Mouse (Mus musculus): ENCODE results near the gene Slc16a5. TPM values are rescaled to one million over a fixed set of nuclear protein-coding genes. Genes with fewer than 3 reads are reported as not detected.

Gene Slc16a5
- total and polyA plus RNA-seq, 3 experiments, result 0.26 TPM; not detected in 2

DNA sequence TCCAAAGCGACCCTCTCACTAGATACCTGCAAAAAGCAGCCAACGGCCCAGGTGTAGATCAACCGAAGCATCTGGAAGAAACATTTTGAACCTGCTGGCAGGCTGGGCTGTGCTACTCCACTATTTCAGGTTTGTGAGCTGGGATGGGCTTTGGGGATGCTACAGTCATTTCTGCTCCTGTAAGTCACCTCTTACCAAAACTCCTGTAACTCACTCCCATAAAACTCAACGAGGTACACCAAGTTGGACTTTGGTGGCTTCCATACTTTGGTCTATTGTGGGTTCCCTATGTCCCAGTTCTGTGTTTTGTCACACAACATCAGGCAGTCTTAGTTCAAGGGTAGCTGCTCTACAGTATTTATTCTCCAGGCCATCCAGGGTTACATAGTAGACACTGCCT is 58.8 kb downstream of the Slc16a5 start:
- Histone ChIP-seq H3K9me3 (replicated peaks; ENCODE audit: insufficient read depth, low read length) (no peaks in the 10 kb centered on the region), H3K36me3 (ENCODE audit: control insufficient read depth in 1 of 2, insufficient read depth in 2 of 2, low read length in 2 of 2) (peaks cover 7 to 20% of the 10 kb centered on the region in 2 experiments; a peak in 3 of 4 replicates), H3K27ac (ENCODE audit: control insufficient read depth, low read depth, low read length) (no peak overlapping the region), H3K4me3 (ENCODE audit: control insufficient read depth in 1 of 2, insufficient read depth in 1 of 2, low read depth in 2 of 2, low read length in 2 of 2) (no peak overlapping the region), H3K27me3 (ENCODE audit: control insufficient read depth in 1 of 2, insufficient read depth in 2 of 2, low read length in 2 of 2) (no peaks in the 10 kb centered on the region), H3K9ac (ENCODE audit: control insufficient read depth, low read depth, low read length, poor library complexity, severe bottlenecking) (no peak overlapping the region), H3K4me1 (ENCODE audit: control insufficient read depth in 1 of 2, insufficient read depth in 2 of 2, low read length in 2 of 2) (0 out of 4 replicates have a peak, but pooled peaks cover 0 to 3% of the 10 kb centered on the region in 2 experiments), H3K79me2 (ENCODE audit: control insufficient read depth, insufficient read depth, low read length, poor library complexity) (no peaks in the 10 kb centered on the region; the same call in 1 of the 2 replicates)
- no peak for DNase-seq (ENCODE audit: low read depth, low spot score)
- TF ChIP-seq POLR2AphosphoS2 (IDR thresholded peaks at IDR 0.05; ENCODE audit: low read length) (0 out of 2 replicates have a peak, but pooled peaks have one; percentile 21), JUND (IDR thresholded peaks at IDR 0.05; ENCODE audit: low read depth, low read length) (no peak), CHD1 (IDR thresholded peaks at IDR 0.05; ENCODE audit: low read depth, low read length) (no peak)

DNA sequence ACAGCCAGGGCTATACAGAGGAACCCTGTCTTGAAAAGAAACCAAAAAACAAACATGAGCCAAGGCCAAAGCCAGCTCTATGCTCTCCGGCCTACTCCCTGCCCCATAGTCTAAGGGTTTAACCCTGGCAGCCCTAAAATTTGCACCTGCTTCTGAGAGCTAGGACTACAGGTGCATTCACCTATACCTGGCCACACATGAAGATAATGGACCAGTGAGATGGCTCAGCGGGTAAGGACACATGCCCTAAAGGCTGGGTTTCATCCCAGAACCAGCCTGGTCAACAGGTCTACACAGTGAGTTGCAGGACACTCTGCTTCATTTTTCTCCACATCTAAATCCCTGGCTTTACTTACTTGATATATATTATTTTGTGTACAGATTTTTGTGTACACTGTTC is 60.0 kb downstream of the Slc16a5 start:
- H3K4me3 ChIP-seq (ENCODE audit: control insufficient read depth in 1 of 2, insufficient read depth in 1 of 2, low read depth in 2 of 2, low read length in 2 of 2), result no peak overlapping the region
- no peak for DNase-seq (ENCODE audit: low read depth, low spot score)
- no peaks in the 10 kb centered on the region; the same call in none of the 2 replicates for H3K79me2 ChIP-seq (ENCODE audit: control insufficient read depth, insufficient read depth, low read length, poor library complexity)
- 0 out of 4 replicates have a peak, but pooled peaks cover 0 to 3% of the 10 kb centered on the region in 2 experiments for H3K4me1 ChIP-seq (ENCODE audit: control insufficient read depth in 1 of 2, insufficient read depth in 2 of 2, low read length in 2 of 2)
- H3K9me3 ChIP-seq (replicated peaks; ENCODE audit: insufficient read depth, low read length), result no peaks in the 10 kb centered on the region
- no peak overlapping the region for H3K27ac ChIP-seq (ENCODE audit: control insufficient read depth, low read depth, low read length)
- no peak overlapping the region for H3K9ac ChIP-seq (ENCODE audit: control insufficient read depth, low read depth, low read length, poor library complexity, severe bottlenecking)
- peak in 1 of 2 experiments; percentile 63; a peak in 3 of 4 replicates for TF ChIP-seq POLR2A (IDR thresholded peaks at IDR 0.05; ENCODE audit: control insufficient read depth in 1 of 2, insufficient read depth in 1 of 2, low read depth in 1 of 2, low read length in 2 of 2, poor library complexity in 1 of 2)
- peak; percentile 29 for TF ChIP-seq ZMIZ1 (IDR thresholded peaks at IDR 0.05; ENCODE audit: low read depth, low read length)
- TF ChIP-seq MYB (IDR thresholded peaks at IDR 0.05; ENCODE audit: low read depth, low read length), result no peak; the same call in 1 of the 2 replicates
- H3K36me3 ChIP-seq (ENCODE audit: control insufficient read depth in 1 of 2, insufficient read depth in 2 of 2, low read length in 2 of 2), result peaks cover 11 to 29% of the 10 kb centered on the region in 2 experiments
- H3K27me3 ChIP-seq (ENCODE audit: control insufficient read depth in 1 of 2, insufficient read depth in 2 of 2, low read length in 2 of 2), result no peaks in the 10 kb centered on the region

DNA sequence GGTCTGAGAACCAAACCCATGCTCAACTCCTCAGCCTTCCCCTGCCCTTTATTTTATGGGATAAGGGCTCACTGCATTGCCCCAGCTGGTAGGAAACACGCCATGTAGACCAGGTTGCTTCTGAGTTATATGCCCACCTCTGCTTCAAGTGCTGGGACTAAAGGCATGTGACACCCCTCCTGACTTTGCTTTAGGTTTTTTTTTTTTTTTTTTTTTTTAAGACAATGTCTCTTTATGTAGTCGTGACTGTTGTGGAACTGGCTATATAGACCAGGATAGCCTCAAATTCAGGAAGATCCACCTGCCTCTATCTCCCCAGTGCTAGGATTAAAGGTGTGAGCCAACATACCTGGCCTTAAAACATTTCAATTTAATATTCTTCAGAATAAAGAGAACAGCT is 60.4 kb downstream of the Slc16a5 start:
- H3K27me3 ChIP-seq (ENCODE audit: control insufficient read depth in 1 of 2, insufficient read depth in 2 of 2, low read length in 2 of 2), result no peaks in the 10 kb centered on the region
- H3K36me3 ChIP-seq (ENCODE audit: control insufficient read depth in 1 of 2, insufficient read depth in 2 of 2, low read length in 2 of 2), result peaks cover 12 to 34% of the 10 kb centered on the region in 2 experiments
- H3K4me3 ChIP-seq (ENCODE audit: control insufficient read depth in 1 of 2, insufficient read depth in 1 of 2, low read depth in 2 of 2, low read length in 2 of 2), result no peak overlapping the region
- no peak for TF ChIP-seq ZKSCAN1 (IDR thresholded peaks at IDR 0.05; ENCODE audit: low read depth, low read length)
- peak; percentile 62 for TF ChIP-seq ZNF384 (IDR thresholded peaks at IDR 0.05; ENCODE audit: low read depth, low read length)
- H3K27ac ChIP-seq (ENCODE audit: control insufficient read depth, low read depth, low read length), result no peak overlapping the region
- no peak for DNase-seq (ENCODE audit: low read depth, low spot score)
- no peak overlapping the region for H3K9ac ChIP-seq (ENCODE audit: control insufficient read depth, low read depth, low read length, poor library complexity, severe bottlenecking)
- H3K9me3 ChIP-seq (replicated peaks; ENCODE audit: insufficient read depth, low read length), result no peaks in the 10 kb centered on the region
- 0 out of 4 replicates have a peak, but pooled peaks cover 0 to 3% of the 10 kb centered on the region in 2 experiments for H3K4me1 ChIP-seq (ENCODE audit: control insufficient read depth in 1 of 2, insufficient read depth in 2 of 2, low read length in 2 of 2)
- no peaks in the 10 kb centered on the region; the same call in none of the 2 replicates for H3K79me2 ChIP-seq (ENCODE audit: control insufficient read depth, insufficient read depth, low read length, poor library complexity)

Other genes starting within 250 kb of the Slc16a5 start
- gene Grin2c, start 195.2 kb upstream of the Slc16a5 start, total RNA-seq (2012; rRNA removed), result not detected in 2 replicates
- gene Grin2c, start 195.2 kb upstream of the Slc16a5 start, polyA plus RNA-seq (2012; ENCODE audit: insufficient read depth in 1 of 2, insufficient read length in 2 of 2, low read depth in 1 of 2, low replicate concordance in 2 of 2, missing spikeins in 1 of 2), result not detected
- 37.2 and 37.7 TPM in 2 replicates for gene Fdxr, start 185.4 kb upstream of the Slc16a5 start, total RNA-seq (2012; rRNA removed)
- gene Fdxr, start 185.4 kb upstream of the Slc16a5 start, polyA plus RNA-seq (2012; ENCODE audit: insufficient read depth in 1 of 2, insufficient read length in 2 of 2, low read depth in 1 of 2, low replicate concordance in 2 of 2, missing spikeins in 1 of 2), result 10 to 100 TPM in 1 of 2 experiments, not detected in 1; 32.7 TPM
- gene Fads6, start 164.8 kb upstream of the Slc16a5 start, total RNA-seq (2012; rRNA removed), result 3.0 and 3.3 TPM in 2 replicates
- gene Fads6, start 164.8 kb upstream of the Slc16a5 start, polyA plus RNA-seq (2012; ENCODE audit: insufficient read depth in 1 of 2, insufficient read length in 2 of 2, low read depth in 1 of 2, low replicate concordance in 2 of 2, missing spikeins in 1 of 2), result 1 to 10 TPM in 1 of 2 experiments, not detected in 1; 6.6 TPM
- gene Otop2, start 155.3 kb upstream of the Slc16a5 start, total RNA-seq (2012; rRNA removed), result not detected in 2 replicates
- not detected for gene Otop2, start 155.3 kb upstream of the Slc16a5 start, polyA plus RNA-seq (2012; ENCODE audit: insufficient read depth in 1 of 2, insufficient read length in 2 of 2, low read depth in 1 of 2, low replicate concordance in 2 of 2, missing spikeins in 1 of 2)
- gene Ush1g, start 140.4 kb upstream of the Slc16a5 start, total RNA-seq (2012; rRNA removed), result not detected in 2 replicates
- gene Ush1g, start 140.4 kb upstream of the Slc16a5 start, polyA plus RNA-seq (2012; ENCODE audit: insufficient read depth in 1 of 2, insufficient read length in 2 of 2, low read depth in 1 of 2, low replicate concordance in 2 of 2, missing spikeins in 1 of 2), result not detected
- not detected in 2 replicates for gene Otop3, start 127.7 kb upstream of the Slc16a5 start, total RNA-seq (2012; rRNA removed)
- gene Otop3, start 127.7 kb upstream of the Slc16a5 start, polyA plus RNA-seq (2012; ENCODE audit: insufficient read depth in 1 of 2, insufficient read length in 2 of 2, low read depth in 1 of 2, low replicate concordance in 2 of 2, missing spikeins in 1 of 2), result not detected
- 0.88 and 1.1 TPM in 2 replicates for gene Hid1, start 94.7 kb upstream of the Slc16a5 start, total RNA-seq (2012; rRNA removed)
- 1 to 10 TPM in 1 of 2 experiments, not detected in 1; 3.0 TPM for gene Hid1, start 94.7 kb upstream of the Slc16a5 start, polyA plus RNA-seq (2012; ENCODE audit: insufficient read depth in 1 of 2, insufficient read length in 2 of 2, low read depth in 1 of 2, low replicate concordance in 2 of 2, missing spikeins in 1 of 2)
- 6.3 and 8.2 TPM in 2 replicates for gene Cdr2l, start 80.6 kb upstream of the Slc16a5 start, total RNA-seq (2012; rRNA removed)
- 1 to 10 TPM in 1 of 2 experiments, not detected in 1; 5.2 TPM for gene Cdr2l, start 80.6 kb upstream of the Slc16a5 start, polyA plus RNA-seq (2012; ENCODE audit: insufficient read depth in 1 of 2, insufficient read length in 2 of 2, low read depth in 1 of 2, low replicate concordance in 2 of 2, missing spikeins in 1 of 2)
- gene Mrpl58, start 58.7 kb upstream of the Slc16a5 start, total RNA-seq (2012; rRNA removed), result 132 and 137 TPM in 2 replicates
- gene Mrpl58, start 58.7 kb upstream of the Slc16a5 start, polyA plus RNA-seq (2012; ENCODE audit: insufficient read depth in 1 of 2, insufficient read length in 2 of 2, low read depth in 1 of 2, low replicate concordance in 2 of 2, missing spikeins in 1 of 2), result 100 to 1,000 TPM in 1 of 2 experiments, not detected in 1; 137 TPM
- gene Atp5h, start 42.5 kb upstream of the Slc16a5 start, total RNA-seq (2012; rRNA removed), result 665 and 706 TPM in 2 replicates
- gene Atp5h, start 42.5 kb upstream of the Slc16a5 start, polyA plus RNA-seq (2012; ENCODE audit: insufficient read depth in 1 of 2, insufficient read length in 2 of 2, low read depth in 1 of 2, low replicate concordance in 2 of 2, missing spikeins in 1 of 2), result 1,000 to 10,000 TPM in 1 of 2 experiments, 100 to 1,000 TPM in 1; 525 to 1,715 TPM
- gene Kctd2, start 42.3 kb upstream of the Slc16a5 start, total RNA-seq (2012; rRNA removed), result 12.3 and 13.2 TPM in 2 replicates
- gene Kctd2, start 42.3 kb upstream of the Slc16a5 start, polyA plus RNA-seq (2012; ENCODE audit: insufficient read depth in 1 of 2, insufficient read length in 2 of 2, low read depth in 1 of 2, low replicate concordance in 2 of 2, missing spikeins in 1 of 2), result 10 to 100 TPM in 1 of 2 experiments, not detected in 1; 20.6 TPM
- not detected in 2 replicates for gene Trim80, start 21.9 kb upstream of the Slc16a5 start, total RNA-seq (2012; rRNA removed)
- gene Trim80, start 21.9 kb upstream of the Slc16a5 start, polyA plus RNA-seq (2012; ENCODE audit: insufficient read depth in 1 of 2, insufficient read length in 2 of 2, low read depth in 1 of 2, low replicate concordance in 2 of 2, missing spikeins in 1 of 2), result not detected
- 7.0 and 9.1 TPM in 2 replicates for gene Armc7, start 13.2 kb downstream of the Slc16a5 start, total RNA-seq (2012; rRNA removed)
- gene Armc7, start 13.2 kb downstream of the Slc16a5 start, polyA plus RNA-seq (2012; ENCODE audit: insufficient read depth in 1 of 2, insufficient read length in 2 of 2, low read depth in 1 of 2, low replicate concordance in 2 of 2, missing spikeins in 1 of 2), result 10 to 100 TPM in 1 of 2 experiments, not detected in 1; 13.1 TPM
- gene Nt5c, start 29.4 kb downstream of the Slc16a5 start, total RNA-seq (2012; rRNA removed), result 96.6 and 99.3 TPM in 2 replicates
- 100 to 1,000 TPM in 1 of 2 experiments, not detected in 1; 102 TPM for gene Nt5c, start 29.4 kb downstream of the Slc16a5 start, polyA plus RNA-seq (2012; ENCODE audit: insufficient read depth in 1 of 2, insufficient read length in 2 of 2, low read depth in 1 of 2, low replicate concordance in 2 of 2, missing spikeins in 1 of 2)
- 331 and 353 TPM in 2 replicates for gene Jpt1, start 51.9 kb downstream of the Slc16a5 start, total RNA-seq (2012; rRNA removed)
- 100 to 1,000 TPM in 1 of 2 experiments, not detected in 1; 382 TPM for gene Jpt1, start 51.9 kb downstream of the Slc16a5 start, polyA plus RNA-seq (2012; ENCODE audit: insufficient read depth in 1 of 2, insufficient read length in 2 of 2, low read depth in 1 of 2, low replicate concordance in 2 of 2, missing spikeins in 1 of 2)
- 653 and 657 TPM in 2 replicates for gene Sumo2, start 73.8 kb downstream of the Slc16a5 start, total RNA-seq (2012; rRNA removed)
- gene Sumo2, start 73.8 kb downstream of the Slc16a5 start, polyA plus RNA-seq (2012; ENCODE audit: insufficient read depth in 1 of 2, insufficient read length in 2 of 2, low read depth in 1 of 2, low replicate concordance in 2 of 2, missing spikeins in 1 of 2), result 100 to 1,000 TPM in 1 of 2 experiments, not detected in 1; 556 TPM
- gene Nup85, start 102.0 kb downstream of the Slc16a5 start, total RNA-seq (2012; rRNA removed), result 338 and 362 TPM in 2 replicates
- gene Nup85, start 102.0 kb downstream of the Slc16a5 start, polyA plus RNA-seq (2012; ENCODE audit: insufficient read depth in 1 of 2, insufficient read length in 2 of 2, low read depth in 1 of 2, low replicate concordance in 2 of 2, missing spikeins in 1 of 2), result 100 to 1,000 TPM in 1 of 2 experiments, not detected in 1; 370 TPM
- 138 and 157 TPM in 2 replicates for gene Mrps7, start 141.5 kb downstream of the Slc16a5 start, total RNA-seq (2012; rRNA removed)
- 100 to 1,000 TPM; 106 to 199 TPM for gene Mrps7, start 141.5 kb downstream of the Slc16a5 start, polyA plus RNA-seq (2012; ENCODE audit: insufficient read depth in 1 of 2, insufficient read length in 2 of 2, low read depth in 1 of 2, low replicate concordance in 2 of 2, missing spikeins in 1 of 2)
- gene Gga3, start 141.6 kb downstream of the Slc16a5 start, total RNA-seq (2012; rRNA removed), result 24.0 and 28.6 TPM in 2 replicates
- gene Gga3, start 141.6 kb downstream of the Slc16a5 start, polyA plus RNA-seq (2012; ENCODE audit: insufficient read depth in 1 of 2, insufficient read length in 2 of 2, low read depth in 1 of 2, low replicate concordance in 2 of 2, missing spikeins in 1 of 2), result 10 to 100 TPM in 1 of 2 experiments, not detected in 1; 59.9 TPM
- gene Mif4gd, start 150.5 kb downstream of the Slc16a5 start, total RNA-seq (2012; rRNA removed), result 42.0 and 52.0 TPM in 2 replicates
- 10 to 100 TPM in 1 of 2 experiments, not detected in 1; 62.9 TPM for gene Mif4gd, start 150.5 kb downstream of the Slc16a5 start, polyA plus RNA-seq (2012; ENCODE audit: insufficient read depth in 1 of 2, insufficient read length in 2 of 2, low read depth in 1 of 2, low replicate concordance in 2 of 2, missing spikeins in 1 of 2)
- gene Slc25a19, start 165.8 kb downstream of the Slc16a5 start, total RNA-seq (2012; rRNA removed), result 30.0 and 35.3 TPM in 2 replicates
- gene Slc25a19, start 165.8 kb downstream of the Slc16a5 start, polyA plus RNA-seq (2012; ENCODE audit: insufficient read depth in 1 of 2, insufficient read length in 2 of 2, low read depth in 1 of 2, low replicate concordance in 2 of 2, missing spikeins in 1 of 2), result 10 to 100 TPM in 1 of 2 experiments, not detected in 1; 43.1 TPM
- gene Grb2, start 246.1 kb downstream of the Slc16a5 start, total RNA-seq (2012; rRNA removed), result 75.3 and 93.2 TPM in 2 replicates
- gene Grb2, start 246.1 kb downstream of the Slc16a5 start, polyA plus RNA-seq (2012; ENCODE audit: insufficient read depth in 1 of 2, insufficient read length in 2 of 2, low read depth in 1 of 2, low replicate concordance in 2 of 2, missing spikeins in 1 of 2), result 100 to 1,000 TPM in 1 of 2 experiments, not detected in 1; 261 TPM